Mouse (Mus musculus) megakaryocyte, embryonic 14.5 days (primary cell): ENCODE measurements around the gene Sorbs1.

Source experiments
- FLI1 ChIP-seq: IDR thresholded peaks from 2 replicates; pipeline ENCODE4 v1.6.1; 2012; ENCODE audit warnings: low read length, inconsistent platforms, mixed read lengths
- GATA1 ChIP-seq: IDR thresholded peaks from 3 replicates; pipeline ENCODE4 v1.6.1; 2012; ENCODE audit warnings: mixed read lengths, low read length, inconsistent platforms, borderline replicate concordance

- TF ChIP-seq FLI1 (no peak), GATA1 (no peak)
Measured at GRCm38 (mm10) chr19:40446525-40446924, 67.1 kb downstream of the Sorbs1 start.
